Mouse (Mus musculus): ENCODE measurements around the gene Unc79. TPM values are rescaled to one million over a fixed set of nuclear protein-coding genes. Genes with fewer than 3 reads are reported as not detected.

Unc79 gene
- total and polyA plus RNA-seq, 3 experiments = 0.04 to 0.86 (median 0.05) TPM

DNA sequence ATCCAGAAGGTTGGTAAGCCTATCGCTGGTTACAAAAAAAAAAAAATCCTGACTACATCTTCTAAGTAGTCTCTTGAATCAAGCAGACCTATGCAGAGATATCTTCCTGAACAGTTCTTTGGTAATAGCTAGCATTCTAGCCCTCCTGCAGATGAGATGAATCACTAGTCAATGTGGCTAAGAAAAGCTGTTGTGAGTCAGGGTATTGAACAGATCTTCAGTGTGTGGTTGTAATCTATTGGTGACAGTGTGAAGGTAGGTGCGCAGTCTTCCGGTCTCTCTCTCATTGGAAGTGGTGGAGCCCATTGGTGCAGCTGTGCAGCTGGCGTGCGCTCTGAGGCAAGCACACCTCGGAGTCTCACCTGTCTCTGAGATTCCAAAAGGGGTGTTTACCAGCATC lies 180.3 kb downstream of the Unc79 start:
- no peak for TF ChIP-seq MXI1 (IDR thresholded peaks at IDR 0.05; ENCODE audit: low read depth, low read length)
- TF ChIP-seq ELF1 (IDR thresholded peaks at IDR 0.05; ENCODE audit: low read depth, low read length) = no peak
- no peak for TF ChIP-seq SIN3A (IDR thresholded peaks at IDR 0.05; ENCODE audit: low read length)
- TF ChIP-seq TBP (conservative IDR thresholded peaks at IDR 0.05; ENCODE audit: low read depth, low read length) = no peak
- Histone ChIP-seq H3K27ac (ENCODE audit: insufficient read depth, low read depth) (no peak overlapping the region), H3K9ac (ENCODE audit: insufficient read depth, low read depth) (no peak overlapping the region), H3K4me2 (ENCODE audit: insufficient read depth, low read depth, poor library complexity, severe bottlenecking) (peak overlapping the region; percentile 37; the same call in 1 of the 2 replicates), H3K4me1 (ENCODE audit: control insufficient read depth in 1 of 2, insufficient read depth in 2 of 2) (no peaks in the 10 kb centered on the region; a peak in 1 of 4 replicates), H3K9me3 (replicated peaks; ENCODE audit: low read length) (no peaks in the 10 kb centered on the region), H3K4me3 (replicated peaks in 1 of 3; ENCODE audit: low read depth in 2 of 3, low read length in 2 of 3, poor library complexity in 1 of 3) (no peak overlapping the region), H3K27me3 (replicated peaks) (no peaks in the 10 kb centered on the region), H3K36me3 (replicated peaks in 1 of 2; ENCODE audit: control insufficient read depth in 1 of 2, insufficient read depth in 1 of 2, low read length in 1 of 2) (no peaks in the 10 kb centered on the region), H3K79me2 (replicated peaks; ENCODE audit: control insufficient read depth, extremely low read depth, insufficient read depth, poor library complexity, severe bottlenecking) (no peaks in the 10 kb centered on the region)
- DNase-seq (ENCODE audit: extremely low read depth) = no peak
- in situ Hi-C loops (cut with MboI; ENCODE audit: low pct_ligation_motif_present, low pct_unique_long_range_greater_than_20kb, low sequenced_read_pairs) = no loop called here
- dilution Hi-C loops (cut with MboI; ENCODE audit: extremely low pct_ligation_motif_present, extremely low pct_unique_long_range_greater_than_20kb, low sequenced_read_pairs) = no loop called here

DNA sequence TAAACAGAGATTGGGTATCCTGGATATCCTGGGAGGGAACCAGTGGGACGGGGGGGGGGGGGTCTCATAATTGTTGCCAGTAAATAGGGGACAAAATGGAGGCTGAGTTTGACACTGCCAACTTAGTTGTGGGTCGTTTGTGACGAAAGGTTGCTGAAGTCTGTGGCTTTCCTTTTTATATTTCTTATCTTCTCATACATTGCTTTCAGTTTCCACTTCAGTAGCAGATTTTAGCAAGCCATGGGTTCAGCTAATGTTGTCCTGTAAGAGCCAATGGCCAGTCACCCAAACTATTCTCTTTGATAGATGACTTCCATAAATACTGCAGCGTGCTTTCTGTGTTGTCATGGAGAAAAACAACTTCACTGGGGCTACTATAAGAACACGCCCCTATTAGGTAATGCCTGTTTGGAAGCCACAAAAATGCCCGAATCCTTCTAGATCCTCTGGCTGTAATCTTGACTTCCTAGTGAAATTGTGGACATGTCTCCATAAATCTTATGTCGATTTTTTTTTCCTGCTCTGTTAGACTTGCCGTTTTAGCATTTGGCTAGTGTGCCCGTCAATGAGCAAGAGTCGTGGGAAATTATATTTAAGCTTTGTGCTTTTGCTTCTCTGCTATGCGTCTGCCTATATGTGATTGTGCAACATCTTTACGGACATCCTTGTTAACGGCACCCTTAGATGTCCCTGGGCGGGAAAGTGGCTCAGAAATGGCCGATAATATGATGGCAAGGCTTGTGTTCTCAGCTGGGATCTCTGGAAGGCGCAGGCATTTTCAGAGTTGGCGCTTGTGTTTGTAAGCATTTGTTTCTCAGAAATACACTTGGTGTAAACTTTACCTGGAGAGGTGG lies 181.0 kb downstream of the Unc79 start:
- Histone ChIP-seq H3K9me3 (replicated peaks; ENCODE audit: low read length) (no peaks in the 10 kb centered on the region), H3K4me1 (ENCODE audit: control insufficient read depth in 1 of 2, insufficient read depth in 2 of 2) (no peaks in the 10 kb centered on the region; a peak in 1 of 4 replicates), H3K36me3 (replicated peaks in 1 of 2; ENCODE audit: control insufficient read depth in 1 of 2, insufficient read depth in 1 of 2, low read length in 1 of 2) (no peaks in the 10 kb centered on the region), H3K4me3 (replicated peaks in 1 of 3; ENCODE audit: low read depth in 2 of 3, low read length in 2 of 3, poor library complexity in 1 of 3) (no peak overlapping the region), H3K9ac (ENCODE audit: insufficient read depth, low read depth) (no peak overlapping the region), H3K27me3 (replicated peaks) (no peaks in the 10 kb centered on the region), H3K27ac (ENCODE audit: insufficient read depth, low read depth) (no peak overlapping the region), H3K79me2 (replicated peaks; ENCODE audit: control insufficient read depth, extremely low read depth, insufficient read depth, poor library complexity, severe bottlenecking) (no peaks in the 10 kb centered on the region), H3K4me2 (ENCODE audit: insufficient read depth, low read depth, poor library complexity, severe bottlenecking) (peak overlapping the region; percentile 37)
- dilution Hi-C loops (cut with MboI; ENCODE audit: extremely low pct_ligation_motif_present, extremely low pct_unique_long_range_greater_than_20kb, low sequenced_read_pairs) (no loop called here), in situ Hi-C loops (cut with MboI; ENCODE audit: low pct_ligation_motif_present, low pct_unique_long_range_greater_than_20kb, low sequenced_read_pairs) (no loop called here)
- no peak for DNase-seq (ENCODE audit: extremely low read depth)
- no peak for TF ChIP-seq NELFE (IDR thresholded peaks at IDR 0.05; ENCODE audit: low read depth, low read length)
- TF ChIP-seq ETS1 (conservative IDR thresholded peaks at IDR 0.05; ENCODE audit: low read depth, low read length) = no peak
- no peak for TF ChIP-seq USF2 (conservative IDR thresholded peaks at IDR 0.05; ENCODE audit: low read depth, low read length)
- no peak for TF ChIP-seq MYC (IDR thresholded peaks at IDR 0.05; ENCODE audit: low read depth, low read length)

DNA sequence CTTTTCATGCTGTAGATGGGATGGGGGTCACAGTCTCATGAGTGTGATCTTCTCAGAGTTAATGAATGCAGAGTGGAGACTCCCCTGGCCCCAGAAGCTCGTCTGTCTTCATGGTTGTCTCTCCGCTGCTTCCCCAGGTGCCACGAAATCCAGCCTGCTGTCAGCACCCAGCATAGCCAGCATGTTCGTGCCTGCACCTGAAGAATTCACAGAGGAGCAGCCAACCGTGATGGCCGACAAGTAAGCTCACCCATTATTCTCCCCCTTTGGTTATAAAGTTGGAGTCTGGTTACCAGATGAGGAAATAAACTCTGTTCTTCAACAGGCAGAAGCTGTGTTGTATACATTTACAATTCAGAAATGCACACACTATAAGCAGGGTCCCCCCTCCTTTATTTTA lies 182.8 kb downstream of the Unc79 start:
- Histone ChIP-seq H3K27me3 (replicated peaks) (no peaks in the 10 kb centered on the region), H3K9me3 (replicated peaks; ENCODE audit: low read length) (no peaks in the 10 kb centered on the region), H3K36me3 (replicated peaks in 1 of 2; ENCODE audit: control insufficient read depth in 1 of 2, insufficient read depth in 1 of 2, low read length in 1 of 2) (no peaks in the 10 kb centered on the region), H3K27ac (ENCODE audit: insufficient read depth, low read depth) (no peak overlapping the region), H3K4me2 (ENCODE audit: insufficient read depth, low read depth, poor library complexity, severe bottlenecking) (no peak overlapping the region), H3K4me3 (replicated peaks in 1 of 3; ENCODE audit: low read depth in 2 of 3, low read length in 2 of 3, poor library complexity in 1 of 3) (no peak overlapping the region), H3K4me1 (ENCODE audit: control insufficient read depth in 1 of 2, insufficient read depth in 2 of 2) (no peaks in the 10 kb centered on the region), H3K9ac (ENCODE audit: insufficient read depth, low read depth) (no peak overlapping the region), H3K79me2 (replicated peaks; ENCODE audit: control insufficient read depth, extremely low read depth, insufficient read depth, poor library complexity, severe bottlenecking) (no peaks in the 10 kb centered on the region)
- in situ Hi-C loops (cut with MboI; ENCODE audit: low pct_ligation_motif_present, low pct_unique_long_range_greater_than_20kb, low sequenced_read_pairs) (no loop called here), dilution Hi-C loops (cut with MboI; ENCODE audit: extremely low pct_ligation_motif_present, extremely low pct_unique_long_range_greater_than_20kb, low sequenced_read_pairs) (no loop called here)
- no peak for DNase-seq (ENCODE audit: extremely low read depth)
- TF ChIP-seq ELF1 (IDR thresholded peaks at IDR 0.05; ENCODE audit: low read depth, low read length) (no peak), KAT2A (IDR thresholded peaks at IDR 0.05; ENCODE audit: insufficient replicate concordance, low read length) (no peak), BHLHE40 (IDR thresholded peaks at IDR 0.05; ENCODE audit: low read depth, low read length) (no peak), NELFE (IDR thresholded peaks at IDR 0.05; ENCODE audit: low read depth, low read length) (no peak), MAFK (IDR thresholded peaks at IDR 0.05; ENCODE audit: insufficient replicate concordance, low read length) (no peak), MYC (IDR thresholded peaks at IDR 0.05; ENCODE audit: low read depth, low read length) (no peak), EP300 (IDR thresholded peaks at IDR 0.05; ENCODE audit: low read length) (no peak), ZNF384 (IDR thresholded peaks at IDR 0.05; ENCODE audit: low read depth, low read length) (no peak), ETS1 (conservative IDR thresholded peaks at IDR 0.05; ENCODE audit: low read depth, low read length) (no peak), SMC3 (IDR thresholded peaks at IDR 0.05; ENCODE audit: low read depth, low read length) (no peak), HCFC1 (IDR thresholded peaks at IDR 0.05; ENCODE audit: low read depth, low read length) (no peak), GABPA (IDR thresholded peaks at IDR 0.05; ENCODE audit: insufficient replicate concordance, low read depth, low read length) (no peak), ZKSCAN1 (IDR thresholded peaks at IDR 0.05; ENCODE audit: borderline replicate concordance, low read depth, low read length) (no peak), POLR2AphosphoS2 (IDR thresholded peaks at IDR 0.05; ENCODE audit: low read depth, low read length) (no peak)
